Mouse (Mus musculus) MEL (cell line): Measurements from ENCODE around the gene Sh3pxd2b. TPM values are rescaled to one million over a fixed set of nuclear protein-coding genes. Genes with fewer than 3 reads are reported as not detected.
A peak's percentile ranks its signal among the peaks of the same experiment; 100 is the strongest.

ENCODE experiments used
- DNase-seq: peaks from one replicate; pipeline ENCODE4 v3.0.0; 2011; ENCODE audit warnings: low read depth, low spot score
- H3K27ac ChIP-seq: 2 replicates; pipeline ENCODE4 v1.5.1; 2012; ENCODE audit warnings: low read depth, mild to moderate bottlenecking, control low read depth, low read length, moderate library complexity; ENCODE audit not compliant: control insufficient read depth
- H3K27me3 ChIP-seq, 2 experiments: fragments of 150-350 bp in 1 of 2; sonication (generic) in 1 of 2; 2 replicates each; pipeline ENCODE4 v1.6.1; 2012; ENCODE audit warnings: low read length in 2 of 2, mild to moderate bottlenecking in 2 of 2, improper control_type of control experiment in 1 of 2, moderate library complexity in 1 of 2; ENCODE audit not compliant: insufficient read depth in 2 of 2, control insufficient read depth in 1 of 2
- H3K36me3 ChIP-seq, 2 experiments: 2 replicates each; pipeline ENCODE4 v1.6.1; 2012 to 2014; ENCODE audit warnings: low read length in 2 of 2, improper control_type of control experiment in 1 of 2, inconsistent platforms in 1 of 2, mild to moderate bottlenecking in 1 of 2; ENCODE audit not compliant: insufficient read depth in 2 of 2, control insufficient read depth in 1 of 2
- H3K4me1 ChIP-seq, 2 experiments: fragments of 150-350 bp in 1 of 2; sonication (generic) in 1 of 2; 2 replicates each; pipeline ENCODE4 v1.6.1; 2012; ENCODE audit warnings: low read length in 2 of 2, improper control_type of control experiment in 1 of 2, mild to moderate bottlenecking in 1 of 2; ENCODE audit not compliant: insufficient read depth in 2 of 2, control insufficient read depth in 1 of 2
- H3K4me3 ChIP-seq, 2 experiments: fragments of 150-350 bp in 1 of 2; sonication (generic) in 1 of 2; 2 replicates each; pipeline ENCODE4 v1.5.1; 2012; ENCODE audit warnings: low read depth in 2 of 2, low read length in 2 of 2, mild to moderate bottlenecking in 2 of 2, moderate library complexity in 2 of 2, control low read depth in 1 of 2, improper control_type of control experiment in 1 of 2; ENCODE audit not compliant: control insufficient read depth in 1 of 2, insufficient read depth in 1 of 2
- H3K79me2 ChIP-seq: 2 replicates; pipeline ENCODE4 v1.6.1; 2012; ENCODE audit warnings: mild to moderate bottlenecking, low read length, moderate library complexity; ENCODE audit not compliant: control insufficient read depth, poor library complexity, insufficient read depth
- H3K9ac ChIP-seq: 2 replicates; pipeline ENCODE4 v1.6.1; 2012; ENCODE audit warnings: low read depth, mild to moderate bottlenecking, control low read depth, low read length, moderate library complexity; ENCODE audit not compliant: control insufficient read depth, poor library complexity, severe bottlenecking
- H3K9me3 ChIP-seq: fragments of 150-350 bp; sonication (generic); replicated peaks from 2 replicates; pipeline ENCODE4 v1.6.1; 2012; ENCODE audit warnings: mild to moderate bottlenecking, low read length, improper control_type of control experiment, moderate library complexity; ENCODE audit not compliant: insufficient read depth
- CTCF ChIP-seq, 3 experiments: IDR thresholded peaks in 2 of 3; conservative IDR thresholded peaks in 1 of 3; 2 replicates each; pipeline ENCODE4 v1.5.1; 2011 to 2012; ENCODE audit warnings: low read length in 3 of 3, low read depth in 2 of 3, mild to moderate bottlenecking in 2 of 3, improper control_type of control experiment in 1 of 3, inconsistent platforms in 1 of 3, mixed read lengths in 1 of 3, moderate library complexity in 1 of 3; ENCODE audit not compliant: control insufficient read depth in 1 of 3, insufficient read depth in 1 of 3, poor library complexity in 1 of 3, severe bottlenecking in 1 of 3
- E2F4 ChIP-seq: IDR thresholded peaks from 2 replicates; pipeline ENCODE4 v1.6.1; 2011; ENCODE audit warnings: low read depth, low read length, improper control_type of control experiment, borderline replicate concordance
- ELF1 ChIP-seq: IDR thresholded peaks from 2 replicates; pipeline ENCODE4 v1.6.1; 2014; ENCODE audit warnings: low read depth, mild to moderate bottlenecking, inconsistent platforms, low read length, improper control_type of control experiment, moderate library complexity
- EP300 ChIP-seq, 2 experiments: IDR thresholded peaks; 2 replicates each; pipeline ENCODE4 v1.6.1; 2011; ENCODE audit warnings: improper control_type of control experiment in 2 of 2, low read length in 2 of 2, low read depth in 1 of 2, mild to moderate bottlenecking in 1 of 2
- ETS1 ChIP-seq: IDR thresholded peaks from 2 replicates; pipeline ENCODE4 v1.6.1; 2012; ENCODE audit warnings: low read depth, mild to moderate bottlenecking, inconsistent platforms, low read length, improper control_type of control experiment, moderate library complexity
- GABPA ChIP-seq: IDR thresholded peaks from 2 replicates; pipeline ENCODE4 v1.6.1; 2012; ENCODE audit warnings: low read depth, mild to moderate bottlenecking, inconsistent platforms, low read length, improper control_type of control experiment, moderate library complexity
- GATA1 ChIP-seq: IDR thresholded peaks from 2 replicates; pipeline ENCODE4 v1.6.1; 2011; ENCODE audit warnings: low read depth, low read length, improper control_type of control experiment
- HCFC1 ChIP-seq: IDR thresholded peaks from 2 replicates; pipeline ENCODE4 v1.6.1; 2012; ENCODE audit warnings: low read depth, mild to moderate bottlenecking, inconsistent platforms, low read length, improper control_type of control experiment, moderate library complexity
- JUND ChIP-seq: IDR thresholded peaks from 2 replicates; pipeline ENCODE4 v1.6.1; 2011; ENCODE audit warnings: low read depth, mild to moderate bottlenecking, improper control_type of control experiment, low read length
- KAT2A ChIP-seq: conservative IDR thresholded peaks from 2 replicates; pipeline ENCODE4 v1.6.1; 2012; ENCODE audit warnings: low read depth, low read length, improper control_type of control experiment, inconsistent platforms
- MAFK ChIP-seq: IDR thresholded peaks from 2 replicates; pipeline ENCODE4 v1.6.1; 2011; ENCODE audit warnings: low read depth, mild to moderate bottlenecking, low read length, improper control_type of control experiment, borderline replicate concordance
- MAZ ChIP-seq: IDR thresholded peaks from 2 replicates; pipeline ENCODE4 v1.6.1; 2012; ENCODE audit warnings: low read depth, mild to moderate bottlenecking, inconsistent platforms, low read length, improper control_type of control experiment
- MXI1 ChIP-seq: IDR thresholded peaks from 2 replicates; pipeline ENCODE4 v1.6.1; 2011; ENCODE audit warnings: mild to moderate bottlenecking, low read depth, low read length, improper control_type of control experiment
- MYB ChIP-seq: IDR thresholded peaks from 2 replicates; pipeline ENCODE4 v1.6.1; 2011; ENCODE audit warnings: mild to moderate bottlenecking, low read depth, low read length, improper control_type of control experiment
- MYC ChIP-seq: IDR thresholded peaks from 2 replicates; pipeline ENCODE4 v1.6.1; 2011; ENCODE audit warnings: low read depth, mild to moderate bottlenecking, low read length, improper control_type of control experiment, moderate library complexity
- POLR2A ChIP-seq, 2 experiments: IDR thresholded peaks; 2 replicates each; pipeline ENCODE4 v1.6.1; 2011 to 2012; ENCODE audit warnings: low read length in 2 of 2, mild to moderate bottlenecking in 2 of 2, control low read depth in 1 of 2, improper control_type of control experiment in 1 of 2, low read depth in 1 of 2, moderate library complexity in 1 of 2; ENCODE audit not compliant: control insufficient read depth in 1 of 2, insufficient read depth in 1 of 2, poor library complexity in 1 of 2
- RAD21 ChIP-seq: IDR thresholded peaks from 2 replicates; pipeline ENCODE4 v1.6.1; 2011; ENCODE audit warnings: mild to moderate bottlenecking, low read depth, low read length, improper control_type of control experiment
- RCOR1 ChIP-seq: IDR thresholded peaks from 2 replicates; pipeline ENCODE4 v1.6.1; 2012; ENCODE audit warnings: low read depth, mild to moderate bottlenecking, inconsistent platforms, low read length, improper control_type of control experiment
- SIN3A ChIP-seq: IDR thresholded peaks from 2 replicates; pipeline ENCODE4 v1.6.1; 2012; ENCODE audit warnings: low read length, improper control_type of control experiment, inconsistent platforms
- TAL1 ChIP-seq: IDR thresholded peaks from 2 replicates; pipeline ENCODE4 v1.6.1; 2012; ENCODE audit warnings: mild to moderate bottlenecking, inconsistent platforms, low read length, moderate library complexity, mixed read lengths
- TBP ChIP-seq: IDR thresholded peaks from 2 replicates; pipeline ENCODE4 v1.8.0; 2011; ENCODE audit warnings: low read depth, low read length, improper control_type of control experiment
- USF2 ChIP-seq, 2 experiments: IDR thresholded peaks; 2 replicates each; pipeline ENCODE4 v1.6.1; 2011 to 2012; ENCODE audit warnings: improper control_type of control experiment in 2 of 2, low read length in 2 of 2, borderline replicate concordance in 1 of 2, inconsistent platforms in 1 of 2, low read depth in 1 of 2, mild to moderate bottlenecking in 1 of 2; ENCODE audit not compliant: insufficient read depth in 1 of 2
- ZC3H11A ChIP-seq: IDR thresholded peaks from 2 replicates; pipeline ENCODE4 v1.6.1; 2012; ENCODE audit warnings: low read depth, mild to moderate bottlenecking, inconsistent platforms, low read length, improper control_type of control experiment
- ZMIZ1 ChIP-seq: IDR thresholded peaks from 2 replicates; pipeline ENCODE4 v1.6.1; 2012; ENCODE audit warnings: low read depth, mild to moderate bottlenecking, inconsistent platforms, low read length, improper control_type of control experiment, moderate library complexity
- ZNF384 ChIP-seq: IDR thresholded peaks from 2 replicates; pipeline ENCODE4 v1.6.1; 2012; ENCODE audit warnings: low read depth, mild to moderate bottlenecking, inconsistent platforms, low read length, improper control_type of control experiment
- polyA plus RNA-seq, 2 experiments: library from polyadenylated mRNA; stranded (reverse) in 1 of 2; unstranded in 1 of 2; fragments of >175 nt in 1 of 2; fragments of >200 nt in 1 of 2; gene quantifications; 2 replicates each; pipeline versions ENCODE4 v1.2.1 to v1.2.4; 2012; ENCODE audit warnings: low replicate concordance in 2 of 2, low read depth in 1 of 2; ENCODE audit not compliant: insufficient read length in 2 of 2, insufficient read depth in 1 of 2, missing spikeins in 1 of 2
- total RNA-seq: library from RNA; depleted of rRNA; stranded (reverse); fragments of 300-350 nt; gene quantifications from 2 replicates; pipeline ENCODE4 v1.2.3, GENCODE M21; 2012

Sh3pxd2b gene
- total and polyA plus RNA-seq, 3 experiments: 9.6 to 17.0 TPM; not detected in 1

GRCm38 (mm10) chr11:32309446-32309845 is 38.2 kb upstream of the Sh3pxd2b start:
- no peaks in the 10 kb centered on the region for H3K9me3 ChIP-seq
- no peak overlapping the region for H3K27ac ChIP-seq
- TF ChIP-seq HCFC1 (no peak), POLR2A (IDR thresholded peaks at IDR 0.05; ENCODE audit: control insufficient read depth in 1 of 2, insufficient read depth in 1 of 2, low read depth in 1 of 2, low read length in 2 of 2, poor library complexity in 1 of 2) (no peak), ELF1 (no peak), E2F4 (no peak), RCOR1 (no peak), RAD21 (no peak), JUND (no peak), ZNF384 (no peak), MYC (no peak), TBP (no peak), CTCF (IDR thresholded peaks at IDR 0.05 in 2 of 3, conservative IDR thresholded peaks at IDR 0.05 in 1 of 3; ENCODE audit: control insufficient read depth in 1 of 3, insufficient read depth in 1 of 3, low read depth in 2 of 3, low read length in 3 of 3, poor library complexity in 1 of 3, severe bottlenecking in 1 of 3) (no peak), MXI1 (no peak), MAZ (no peak)
- H3K9ac ChIP-seq: no peak overlapping the region
- H3K4me1 ChIP-seq: no peaks in the 10 kb centered on the region; a peak in 1 of 4 replicates
- DNase-seq: no peak
- H3K27me3 ChIP-seq: peaks cover 0 to 3% of the 10 kb centered on the region in 2 experiments; a peak in 2 of 4 replicates
- no peak overlapping the region for H3K4me3 ChIP-seq
- no peaks in the 10 kb centered on the region for H3K79me2 ChIP-seq
- H3K36me3 ChIP-seq: no peaks in the 10 kb centered on the region

- DNase-seq: peak; percentile 33
- H3K4me1 ChIP-seq: no peaks in the 10 kb centered on the region; a peak in 1 of 4 replicates
- H3K79me2 ChIP-seq: no peaks in the 10 kb centered on the region
- no peak for TF ChIP-seq ZNF384
- TF ChIP-seq MYB: no peak
- no peak for TF ChIP-seq GABPA
- no peak for TF ChIP-seq ZC3H11A
- no peak for TF ChIP-seq KAT2A
- no peak for TF ChIP-seq ZMIZ1
- TF ChIP-seq MXI1: no peak
- TF ChIP-seq E2F4: no peak
- no peak for TF ChIP-seq SIN3A
- no peak for TF ChIP-seq USF2 (IDR thresholded peaks at IDR 0.05; ENCODE audit: borderline replicate concordance in 1 of 2, insufficient read depth in 1 of 2, low read depth in 1 of 2, low read length in 2 of 2)
- no peak for TF ChIP-seq HCFC1
- TF ChIP-seq MAFK: no peak
- no peak for TF ChIP-seq CTCF (IDR thresholded peaks at IDR 0.05 in 2 of 3, conservative IDR thresholded peaks at IDR 0.05 in 1 of 3; ENCODE audit: control insufficient read depth in 1 of 3, insufficient read depth in 1 of 3, low read depth in 2 of 3, low read length in 3 of 3, poor library complexity in 1 of 3, severe bottlenecking in 1 of 3)
- no peak for TF ChIP-seq GATA1
- TF ChIP-seq ETS1: no peak
- no peak for TF ChIP-seq TAL1
- TF ChIP-seq EP300 (IDR thresholded peaks at IDR 0.05; ENCODE audit: low read depth in 1 of 2, low read length in 2 of 2): no peak
- H3K9me3 ChIP-seq: no peaks in the 10 kb centered on the region
- peaks cover 0 to 3% of the 10 kb centered on the region in 2 experiments; a peak in 2 of 4 replicates for H3K27me3 ChIP-seq
- H3K27ac ChIP-seq: no peak overlapping the region
- no peak overlapping the region for H3K9ac ChIP-seq
- no peak overlapping the region for H3K4me3 ChIP-seq
- H3K36me3 ChIP-seq: no peaks in the 10 kb centered on the region
Observed at GRCm38 (mm10) chr11:32309928-32310327, 37.7 kb upstream of the Sh3pxd2b start.
